Mouse (Mus musculus): ENCODE measurements at regions not wholly inside any gene's neighbourhood (a gene's known extent, or its start where the extent isn't known, plus 50 kb on each side); places are given as distances from the start of the nearest gene placed in this dataset.

DNA sequence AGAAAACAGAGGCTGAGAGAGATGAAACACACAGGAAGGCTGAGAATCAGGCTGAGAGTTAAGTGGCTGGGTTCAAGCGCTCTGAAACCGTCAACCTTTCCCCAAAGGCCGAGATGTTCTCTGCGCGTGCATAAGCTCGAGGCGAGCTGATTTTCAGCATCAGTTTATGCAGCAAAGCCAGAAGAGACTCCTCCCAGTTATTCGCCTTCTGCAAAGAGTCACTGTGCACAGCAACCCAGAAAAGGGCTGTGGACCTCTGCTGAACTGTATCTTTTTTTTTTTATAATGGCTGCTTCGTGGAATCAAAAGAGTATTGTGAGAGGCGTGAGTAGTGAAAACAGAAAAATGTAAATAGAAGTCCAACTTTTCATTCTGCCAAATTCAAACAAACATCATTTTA, 413.7 kb downstream of the Wdr11 start:
- Histone ChIP-seq H3K9ac (ENCODE audit: insufficient read depth, low read depth) (no peak overlapping the region), H3K36me3 (replicated peaks in 1 of 2; ENCODE audit: control insufficient read depth in 1 of 2, insufficient read depth in 1 of 2, low read length in 1 of 2) (no peaks in the 10 kb centered on the region), H3K4me2 (ENCODE audit: insufficient read depth, low read depth, poor library complexity, severe bottlenecking) (no peak overlapping the region), H3K9me3 (replicated peaks; ENCODE audit: low read length) (no peaks in the 10 kb centered on the region), H3K27ac (ENCODE audit: insufficient read depth, low read depth) (no peak overlapping the region), H3K4me3 (replicated peaks in 1 of 3; ENCODE audit: low read depth in 2 of 3, low read length in 2 of 3, poor library complexity in 1 of 3) (no peak overlapping the region), H3K79me2 (replicated peaks; ENCODE audit: control insufficient read depth, extremely low read depth, insufficient read depth, poor library complexity, severe bottlenecking) (no peaks in the 10 kb centered on the region), H3K27me3 (replicated peaks) (peaks cover 58% of the 10 kb centered on the region), H3K4me1 (ENCODE audit: control insufficient read depth in 1 of 2, insufficient read depth in 2 of 2) (no peaks in the 10 kb centered on the region)
- in situ Hi-C loops (cut with MboI; ENCODE audit: low pct_ligation_motif_present, low pct_unique_long_range_greater_than_20kb, low sequenced_read_pairs): no loop called here
- dilution Hi-C loops (cut with MboI; ENCODE audit: extremely low pct_ligation_motif_present, extremely low pct_unique_long_range_greater_than_20kb, low sequenced_read_pairs): no loop called here
- no peak for TF ChIP-seq TCF12 (IDR thresholded peaks at IDR 0.05; ENCODE audit: low read depth, low read length)
- TF ChIP-seq BHLHE40 (IDR thresholded peaks at IDR 0.05; ENCODE audit: low read depth, low read length): no peak
- no peak for TF ChIP-seq CHD2 (IDR thresholded peaks at IDR 0.05; ENCODE audit: low read length)
- no peak for TF ChIP-seq USF1 (IDR thresholded peaks at IDR 0.05; ENCODE audit: low read depth, low read length)
- no peak for TF ChIP-seq POLR2A (IDR thresholded peaks at IDR 0.05; ENCODE audit: low read depth, low read length)
- no peak for TF ChIP-seq NELFE (IDR thresholded peaks at IDR 0.05; ENCODE audit: low read depth, low read length)
- no peak for TF ChIP-seq E2F4 (IDR thresholded peaks at IDR 0.05; ENCODE audit: insufficient replicate concordance, low read depth, low read length)
- no peak for TF ChIP-seq ZKSCAN1 (IDR thresholded peaks at IDR 0.05; ENCODE audit: borderline replicate concordance, low read depth, low read length)
- no peak for TF ChIP-seq MXI1 (IDR thresholded peaks at IDR 0.05; ENCODE audit: low read depth, low read length)
- no peak for TF ChIP-seq ETS1 (conservative IDR thresholded peaks at IDR 0.05; ENCODE audit: low read depth, low read length)
- no peak for TF ChIP-seq MYC (IDR thresholded peaks at IDR 0.05; ENCODE audit: low read depth, low read length)
- no peak for TF ChIP-seq ZNF384 (IDR thresholded peaks at IDR 0.05; ENCODE audit: low read depth, low read length)
- no peak for TF ChIP-seq MEF2A (IDR thresholded peaks at IDR 0.05; ENCODE audit: borderline replicate concordance, low read depth, low read length)
- no peak for TF ChIP-seq POLR2AphosphoS2 (IDR thresholded peaks at IDR 0.05; ENCODE audit: low read depth, low read length)
- no peak for TF ChIP-seq PAX5 (IDR thresholded peaks at IDR 0.05; ENCODE audit: low read length)
- TF ChIP-seq IRF4 (IDR thresholded peaks at IDR 0.05; ENCODE audit: low read depth, low read length): no peak
- no peak for TF ChIP-seq RAD21 (IDR thresholded peaks at IDR 0.05; ENCODE audit: low read depth, low read length)
- no peak for TF ChIP-seq SIN3A (IDR thresholded peaks at IDR 0.05; ENCODE audit: low read length)
- TF ChIP-seq HCFC1 (IDR thresholded peaks at IDR 0.05; ENCODE audit: low read depth, low read length): no peak
- no peak for DNase-seq (ENCODE audit: extremely low read depth)

DNA sequence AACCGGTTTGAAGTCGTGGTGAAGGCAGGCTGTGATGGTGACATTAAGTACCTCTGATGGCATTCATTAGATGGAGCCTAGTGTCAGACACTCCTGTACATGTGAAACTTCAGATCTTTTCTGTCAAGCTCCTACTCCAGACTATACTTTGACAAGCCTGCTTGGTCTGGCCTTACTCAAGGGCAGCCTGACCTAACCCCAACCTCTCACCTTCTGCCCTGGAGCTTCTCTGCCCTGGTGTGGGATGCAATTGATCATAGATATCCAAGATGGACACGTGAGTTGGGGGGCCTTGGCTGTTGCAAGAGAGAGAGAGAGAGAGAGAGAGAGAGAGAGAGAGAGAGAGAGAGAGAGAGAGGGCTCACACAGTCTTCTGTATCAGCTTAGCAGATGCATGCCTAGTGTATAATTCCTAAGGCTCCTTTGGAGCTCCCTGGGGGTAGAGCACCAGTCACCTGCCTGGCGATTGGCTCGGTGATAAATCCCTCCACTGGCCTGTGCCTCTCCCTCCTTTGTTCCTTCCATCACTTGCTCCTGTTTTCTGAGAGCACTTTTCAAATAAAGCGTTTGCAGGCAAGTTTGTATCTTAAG, 416.4 kb downstream of the Wdr11 start:
- no peaks in the 10 kb centered on the region for H3K4me1 ChIP-seq (ENCODE audit: control insufficient read depth in 1 of 2, insufficient read depth in 2 of 2)
- DNase-seq (ENCODE audit: extremely low read depth): no peak
- H3K9ac ChIP-seq (ENCODE audit: insufficient read depth, low read depth): no peak overlapping the region
- peaks cover 64% of the 10 kb centered on the region for H3K27me3 ChIP-seq (replicated peaks)
- H3K79me2 ChIP-seq (replicated peaks; ENCODE audit: control insufficient read depth, extremely low read depth, insufficient read depth, poor library complexity, severe bottlenecking): no peaks in the 10 kb centered on the region
- H3K36me3 ChIP-seq (replicated peaks in 1 of 2; ENCODE audit: control insufficient read depth in 1 of 2, insufficient read depth in 1 of 2, low read length in 1 of 2): no peaks in the 10 kb centered on the region
- H3K4me3 ChIP-seq (replicated peaks in 1 of 3; ENCODE audit: low read depth in 2 of 3, low read length in 2 of 3, poor library complexity in 1 of 3): no peak overlapping the region
- H3K9me3 ChIP-seq (replicated peaks; ENCODE audit: low read length): no peaks in the 10 kb centered on the region
- TF ChIP-seq MXI1 (IDR thresholded peaks at IDR 0.05; ENCODE audit: low read depth, low read length) (no peak), IRF4 (IDR thresholded peaks at IDR 0.05; ENCODE audit: low read depth, low read length) (no peak), NRF1 (IDR thresholded peaks at IDR 0.05; ENCODE audit: low read depth, low read length) (no peak), UBTF (IDR thresholded peaks at IDR 0.05; ENCODE audit: low read depth, low read length) (no peak), POLR2A (IDR thresholded peaks at IDR 0.05; ENCODE audit: low read depth, low read length) (no peak), GABPA (IDR thresholded peaks at IDR 0.05; ENCODE audit: insufficient replicate concordance, low read depth, low read length) (no peak), HCFC1 (IDR thresholded peaks at IDR 0.05; ENCODE audit: low read depth, low read length) (no peak), TCF12 (IDR thresholded peaks at IDR 0.05; ENCODE audit: low read depth, low read length) (no peak), SIN3A (IDR thresholded peaks at IDR 0.05; ENCODE audit: low read length) (no peak), EP300 (IDR thresholded peaks at IDR 0.05; ENCODE audit: low read length) (no peak), MAZ (IDR thresholded peaks at IDR 0.05; ENCODE audit: low read depth, low read length) (no peak)
- no peak overlapping the region for H3K27ac ChIP-seq (ENCODE audit: insufficient read depth, low read depth)
- dilution Hi-C loops (cut with MboI; ENCODE audit: extremely low pct_ligation_motif_present, extremely low pct_unique_long_range_greater_than_20kb, low sequenced_read_pairs): no loop called here
- H3K4me2 ChIP-seq (ENCODE audit: insufficient read depth, low read depth, poor library complexity, severe bottlenecking): no peak overlapping the region
- in situ Hi-C loops (cut with MboI; ENCODE audit: low pct_ligation_motif_present, low pct_unique_long_range_greater_than_20kb, low sequenced_read_pairs): no loop called here

Measured in CH12.LX (cell line).